Mouse (Mus musculus): Measurements from ENCODE around the gene Ppt2. TPM values are rescaled to one million over a fixed set of nuclear protein-coding genes. Genes with fewer than 3 reads are reported as not detected.

Ppt2 gene
- polyA plus RNA-seq, 1 experiment from 2014 or later: 20.9 TPM

GRCm38 (mm10) chr17:34629796-34630603, 1.7 kb upstream of the Ppt2 start:
- no peak overlapping the region for H3K27ac ChIP-seq
- H3K27me3 ChIP-seq: peaks cover 55% of the 10 kb centered on the region
- H3K4me2 ChIP-seq (replicated peaks): peak overlapping the region; percentile 88
- H3K9ac ChIP-seq: peak overlapping the region; percentile 51
- H3K4me3 ChIP-seq: peak overlapping the region; percentile 69
- H3K36me3 ChIP-seq: no peaks in the 10 kb centered on the region
- peaks cover 61% of the 10 kb centered on the region for H3K4me1 ChIP-seq
- H3K9me3 ChIP-seq (replicated peaks): no peaks in the 10 kb centered on the region
- ATAC-seq (ENCODE audit: low FRiP score): no peak
- WGBS: 11% methylated on average over 12 of the region's 12 CpGs

GRCm38 (mm10) chr17:34629221-34629751, 976 bp upstream of the Ppt2 start, which contains the start of gene Prrt1:
Gene Prrt1, plus strand, starts transcription at chr17:34629533.
- peak within 1 kb of the TSS; percentile 67; the same call in 1 of the 2 replicates for H3K27ac ChIP-seq
- peak; percentile 27; the same call in 1 of the 2 replicates for ATAC-seq (ENCODE audit: low FRiP score)
- H3K4me3 ChIP-seq: peak within 1 kb of the TSS; percentile 69
- H3K27me3 ChIP-seq: peaks cover 55% of the 10 kb centered on the region
- H3K36me3 ChIP-seq: no peaks in the 10 kb centered on the region
- peak within 1 kb of the TSS; percentile 74 for H3K9ac ChIP-seq
- no peaks in the 10 kb centered on the region for H3K9me3 ChIP-seq (replicated peaks)
- peak within 1 kb of the TSS; percentile 88 for H3K4me2 ChIP-seq (replicated peaks)
- H3K4me1 ChIP-seq: peaks cover 61% of the 10 kb centered on the region
- WGBS: 1% methylated on average over 15 of the region's 16 CpGs

- H3K4me2 ChIP-seq (replicated peaks): peak overlapping the region; percentile 88
- peak overlapping the region; percentile 69 for H3K4me3 ChIP-seq
- peak overlapping the region; percentile 67; the same call in 1 of the 2 replicates for H3K27ac ChIP-seq
- no peak for ATAC-seq (ENCODE audit: low FRiP score)
- peak overlapping the region; percentile 74 for H3K9ac ChIP-seq
- peaks cover 50% of the 10 kb centered on the region for H3K27me3 ChIP-seq
- 20% methylated on average over 5 of the region's 5 CpGs for WGBS
- peaks cover 3% of the 10 kb centered on the region; the same call in 1 of the 2 replicates for H3K36me3 ChIP-seq
- H3K4me1 ChIP-seq: peaks cover 61% of the 10 kb centered on the region
- H3K9me3 ChIP-seq (replicated peaks): no peaks in the 10 kb centered on the region
These were observed 296 bp upstream of the Ppt2 start for GRCm38 (mm10) chr17:34628644-34628967.

- H3K9me3 ChIP-seq (replicated peaks): no peaks in the 10 kb centered on the region
- H3K27me3 ChIP-seq: peaks cover 38% of the 10 kb centered on the region
- under 1% methylated on average over 43 of the region's 45 CpGs for WGBS
- peaks cover 58% of the 10 kb centered on the region for H3K4me1 ChIP-seq
- peak; percentile 71 for ATAC-seq (ENCODE audit: low FRiP score)
- peak overlapping the region; percentile 69 for H3K4me3 ChIP-seq
- peaks cover 11% of the 10 kb centered on the region for H3K36me3 ChIP-seq
- H3K4me2 ChIP-seq (replicated peaks): peak overlapping the region; percentile 88
- peak overlapping the region; percentile 74 for H3K9ac ChIP-seq
- H3K27ac ChIP-seq: peak overlapping the region; percentile 93
These were observed 992 bp downstream of the Ppt2 start for GRCm38 (mm10) chr17:34627093-34627942.

GRCm38 (mm10) chr17:34626773-34627092, 1.6 kb downstream of the Ppt2 start:
- Histone ChIP-seq H3K36me3 (peaks cover 17% of the 10 kb centered on the region), H3K27me3 (peaks cover 32% of the 10 kb centered on the region), H3K4me3 (peak overlapping the region; percentile 69), H3K4me2 (replicated peaks) (peak overlapping the region; percentile 88), H3K4me1 (peaks cover 52% of the 10 kb centered on the region), H3K27ac (peak overlapping the region; percentile 93), H3K9me3 (replicated peaks) (no peaks in the 10 kb centered on the region), H3K9ac (peak overlapping the region; percentile 74)
- ATAC-seq (ENCODE audit: low FRiP score): peak; percentile 36; the same call in 1 of the 2 replicates
- WGBS: under 1% methylated on average over 18 of the region's 18 CpGs

- peaks cover 47% of the 10 kb centered on the region for H3K4me1 ChIP-seq
- peak overlapping the region; percentile 88 for H3K4me2 ChIP-seq (replicated peaks)
- H3K27me3 ChIP-seq: peaks cover 27% of the 10 kb centered on the region
- peak overlapping the region; percentile 74 for H3K9ac ChIP-seq
- peak overlapping the region; percentile 69 for H3K4me3 ChIP-seq
- 50% methylated on average over 16 of the region's 16 CpGs for WGBS
- peaks cover 20% of the 10 kb centered on the region for H3K36me3 ChIP-seq
- H3K27ac ChIP-seq: peak overlapping the region; percentile 93
- no peak for ATAC-seq (ENCODE audit: low FRiP score)
- H3K9me3 ChIP-seq (replicated peaks): no peaks in the 10 kb centered on the region
These were observed 2.1 kb downstream of the Ppt2 start for GRCm38 (mm10) chr17:34626062-34626772.

GRCm38 (mm10) chr17:34624981-34625380, 3.3 kb downstream of the Ppt2 start:
- no peak overlapping the region for H3K9ac ChIP-seq

GRCm38 (mm10) chr17:34623161-34623560, 5.1 kb downstream of the Ppt2 start:
- WGBS: 87% methylated on average over 9 of the region's 9 CpGs
- H3K9me3 ChIP-seq (replicated peaks): no peaks in the 10 kb centered on the region
- H3K4me3 ChIP-seq: no peak overlapping the region
- no peak overlapping the region for H3K4me2 ChIP-seq (replicated peaks)
- no peak for ATAC-seq (ENCODE audit: low FRiP score)
- H3K27me3 ChIP-seq: no peaks in the 10 kb centered on the region
- peaks cover 29% of the 10 kb centered on the region for H3K36me3 ChIP-seq
- H3K9ac ChIP-seq: no peak overlapping the region
- peaks cover 18% of the 10 kb centered on the region for H3K4me1 ChIP-seq
- H3K27ac ChIP-seq: no peak overlapping the region

More at GRCm38 (mm10) chr17:34624981-34625380, 3.3 kb downstream of the Ppt2 start:
- H3K4me1 ChIP-seq: peaks cover 35% of the 10 kb centered on the region
- no peak for ATAC-seq (ENCODE audit: low FRiP score)
- peaks cover 26% of the 10 kb centered on the region for H3K36me3 ChIP-seq
- H3K4me2 ChIP-seq (replicated peaks): no peak overlapping the region
- H3K27me3 ChIP-seq: peaks cover 14% of the 10 kb centered on the region
- H3K9me3 ChIP-seq (replicated peaks): no peaks in the 10 kb centered on the region
- no peak overlapping the region for H3K4me3 ChIP-seq
- no peak overlapping the region for H3K27ac ChIP-seq
- 100% methylated on average over 3 of the region's 3 CpGs for WGBS

- no peak overlapping the region for H3K4me3 ChIP-seq
- no peak for ATAC-seq (ENCODE audit: low FRiP score)
- no peak overlapping the region for H3K9ac ChIP-seq
- no peak overlapping the region for H3K4me2 ChIP-seq (replicated peaks)
- no peaks in the 10 kb centered on the region for H3K9me3 ChIP-seq (replicated peaks)
- H3K36me3 ChIP-seq: peaks cover 36% of the 10 kb centered on the region
- no peaks in the 10 kb centered on the region for H3K27me3 ChIP-seq
- peaks cover 7% of the 10 kb centered on the region for H3K4me1 ChIP-seq
- 92% methylated on average over 8 of the region's 8 CpGs for WGBS
- H3K27ac ChIP-seq: no peak overlapping the region
These were observed 7.3 kb downstream of the Ppt2 start for GRCm38 (mm10) chr17:34621006-34621405.

GRCm38 (mm10) chr17:34618999-34619398, 9.3 kb downstream of the Ppt2 start:
- Histone ChIP-seq H3K36me3 (peaks cover 55% of the 10 kb centered on the region), H3K27me3 (no peaks in the 10 kb centered on the region), H3K9ac (no peak overlapping the region), H3K27ac (no peak overlapping the region), H3K4me3 (no peak overlapping the region), H3K9me3 (replicated peaks) (no peaks in the 10 kb centered on the region), H3K4me1 (peaks cover 6% of the 10 kb centered on the region; the same call in 1 of the 2 replicates), H3K4me2 (replicated peaks) (no peak overlapping the region)
- WGBS: 17% methylated on average over 6 of the region's 6 CpGs
- ATAC-seq (ENCODE audit: low FRiP score): no peak

- no peak within 1 kb of the TSS for H3K4me3 ChIP-seq
- 54% methylated on average over 6 of the region's 6 CpGs for WGBS
- H3K27me3 ChIP-seq: no peaks in the 10 kb centered on the region
- H3K9me3 ChIP-seq (replicated peaks): no peaks in the 10 kb centered on the region
- peaks cover 63% of the 10 kb centered on the region for H3K36me3 ChIP-seq
- H3K4me2 ChIP-seq (replicated peaks): no peak within 1 kb of the TSS
- H3K9ac ChIP-seq: no peak within 1 kb of the TSS; the same call in 1 of the 2 replicates
- ATAC-seq (ENCODE audit: low FRiP score): no peak
- peak within 1 kb of the TSS; percentile 3; the same call in 1 of the 2 replicates for H3K27ac ChIP-seq
- peaks cover 6% of the 10 kb centered on the region; the same call in 1 of the 2 replicates for H3K4me1 ChIP-seq
These were observed 12.4 kb downstream of the Ppt2 start, which contains the start of gene Egfl8 for GRCm38 (mm10) chr17:34615871-34616270. Gene Egfl8, minus strand, starts transcription at chr17:34615971.

Measured in hindbrain, embryonic 12.5 days (tissue).